Mouse (Mus musculus): Measurements from ENCODE around the gene Dmtf1. TPM values are rescaled to one million over a fixed set of nuclear protein-coding genes. Genes with fewer than 3 reads are reported as not detected.
"Not testable (repeated sequence)": the region's sequence is repeated elsewhere in the genome, so short reads cannot be mapped to it uniquely, and the experiment has no call there.

The Dmtf1 gene
- 10 to 100 TPM; 41.6 to 62.7 TPM for total RNA-seq (2021)

DNA sequence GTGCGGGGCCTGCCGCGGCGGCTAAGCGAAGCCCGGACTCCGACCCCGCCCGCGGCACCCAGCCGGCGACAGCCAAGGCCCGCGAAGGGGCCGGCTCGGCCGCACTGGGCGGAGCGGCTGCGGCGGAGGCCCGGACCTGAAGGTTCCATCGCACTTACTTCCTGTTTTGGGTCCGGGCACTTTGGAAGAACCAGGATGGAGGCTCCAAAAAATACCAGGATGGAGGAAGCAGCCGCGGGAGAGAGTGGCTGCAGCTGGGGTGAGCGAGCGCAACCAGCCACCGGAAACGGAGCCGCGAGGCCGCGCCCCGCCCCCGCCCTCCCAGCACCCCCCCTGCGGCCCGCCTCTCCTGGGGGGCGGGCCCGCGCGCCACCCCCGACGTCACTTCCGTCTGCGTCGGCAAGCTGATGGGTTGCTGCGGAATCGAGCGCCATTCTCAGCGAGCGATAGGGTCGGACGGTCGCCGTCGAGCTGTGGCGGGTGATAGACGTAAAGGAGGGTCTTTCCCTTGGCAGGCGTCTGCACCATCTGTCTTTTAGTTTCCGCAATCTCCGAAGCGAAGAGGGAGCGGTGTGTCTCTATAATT is at the start of gene Dmtf1:
TSS of gene Dmtf1 (minus strand) at position 321 of the 586 bp plus-strand sequence.
- intact Hi-C loops (cut with DNase I) = loop anchor here (2.0 kb wide), 1 partner anchor 105 kb away; the partner anchor contains the start of gene 9330182L06Rik
- DNase-seq (ENCODE audit: low spot score in 2 of 2) = peak; percentile 93

- intact Hi-C loops (cut with DNase I) = no loop called here
- no peak for DNase-seq (ENCODE audit: low spot score in 2 of 2)
Observed at GRCm38 (mm10) chr5:9186467-9186866, 24.9 kb upstream of the Dmtf1 start.

DNA sequence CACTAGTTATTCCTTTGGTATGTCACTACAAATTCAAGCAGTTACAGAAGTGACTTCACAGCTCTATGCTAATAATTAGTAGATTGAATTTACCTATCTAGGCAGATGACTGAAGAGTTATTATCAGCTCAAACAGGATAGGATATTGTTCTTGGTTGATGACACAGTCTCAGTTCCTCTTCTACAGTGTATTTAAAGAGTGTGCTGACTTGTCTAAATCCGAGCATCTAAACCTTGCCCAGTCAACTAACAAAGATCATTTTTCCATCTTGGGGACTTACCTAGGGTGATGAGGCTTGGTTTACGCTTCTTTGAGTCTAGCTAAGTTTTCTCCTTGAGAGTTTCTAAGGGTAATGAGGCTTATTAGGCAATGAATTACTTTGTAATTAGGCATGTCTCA is 11.7 kb upstream of the Dmtf1 start:
- DNase-seq (ENCODE audit: low spot score in 2 of 2) = no peak
- intact Hi-C loops (cut with DNase I) = loop anchor here (2.0 kb wide), 1 partner anchor 254 kb away; no protein-coding TSS in a partner anchor

GRCm38 (mm10) chr5:9169328-9170005 is 7.9 kb upstream of the Dmtf1 start:
- intact Hi-C loops (cut with DNase I); DNase-seq (ENCODE audit: low spot score in 2 of 2): not testable (repeated sequence)

- intact Hi-C loops (cut with DNase I) = no loop called here
- no peak for DNase-seq (ENCODE audit: low spot score in 2 of 2)
Observed at GRCm38 (mm10) chr5:9166366-9166765, 4.8 kb upstream of the Dmtf1 start.

GRCm38 (mm10) chr5:9165151-9165550 is 3.6 kb upstream of the Dmtf1 start:
- intact Hi-C loops (cut with DNase I); DNase-seq (ENCODE audit: low spot score in 2 of 2): not testable (repeated sequence)

- DNase-seq (ENCODE audit: low spot score in 2 of 2) = no peak
- intact Hi-C loops (cut with DNase I) = no loop called here
Observed at GRCm38 (mm10) chr5:9163411-9163810, 1.8 kb upstream of the Dmtf1 start.

- intact Hi-C loops (cut with DNase I) = no loop called here
- DNase-seq (ENCODE audit: low spot score in 2 of 2) = peak in 1 of 2 experiments; percentile 23
Observed at GRCm38 (mm10) chr5:9162088-9162487, 512 bp upstream of the Dmtf1 start.

- DNase-seq (ENCODE audit: low spot score in 2 of 2) = peak in 1 of 2 experiments; percentile 49
- intact Hi-C loops (cut with DNase I) = loop anchor here (2.0 kb wide), 1 partner anchor 106 kb away; the partner anchor contains the start of gene 9330182L06Rik
Observed at GRCm38 (mm10) chr5:9160831-9161455, 633 bp downstream of the Dmtf1 start.

DNA sequence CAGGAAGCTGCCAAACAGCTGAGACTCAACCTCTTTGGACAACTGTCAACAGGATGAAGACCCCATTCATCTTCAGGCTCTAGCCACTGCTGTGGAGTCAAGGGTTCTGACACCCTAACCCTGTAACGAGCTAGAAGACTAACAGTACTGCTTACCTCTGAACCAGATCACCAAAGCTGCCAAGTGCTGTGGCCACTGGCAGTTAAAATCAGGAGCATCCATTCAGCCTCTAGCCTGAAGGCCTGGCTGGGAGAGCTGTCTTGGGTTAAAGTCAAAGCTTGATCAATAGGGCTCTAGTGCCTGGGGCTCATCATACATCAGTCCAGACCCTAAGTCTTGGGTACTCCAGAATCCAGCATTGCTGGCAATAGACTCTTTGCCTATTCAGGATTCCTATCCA is 4.2 kb downstream of the Dmtf1 start:
- DNase-seq (ENCODE audit: low spot score in 2 of 2) = no peak
- intact Hi-C loops (cut with DNase I) = no loop called here

GRCm38 (mm10) chr5:9156746-9157145 is 4.8 kb downstream of the Dmtf1 start:
- intact Hi-C loops (cut with DNase I) = no loop called here
- no peak for DNase-seq (ENCODE audit: low spot score in 2 of 2)

- intact Hi-C loops (cut with DNase I) = no loop called here
- no peak for DNase-seq (ENCODE audit: low spot score in 2 of 2)
Observed at GRCm38 (mm10) chr5:9149273-9149850, 12.2 kb downstream of the Dmtf1 start.

DNA sequence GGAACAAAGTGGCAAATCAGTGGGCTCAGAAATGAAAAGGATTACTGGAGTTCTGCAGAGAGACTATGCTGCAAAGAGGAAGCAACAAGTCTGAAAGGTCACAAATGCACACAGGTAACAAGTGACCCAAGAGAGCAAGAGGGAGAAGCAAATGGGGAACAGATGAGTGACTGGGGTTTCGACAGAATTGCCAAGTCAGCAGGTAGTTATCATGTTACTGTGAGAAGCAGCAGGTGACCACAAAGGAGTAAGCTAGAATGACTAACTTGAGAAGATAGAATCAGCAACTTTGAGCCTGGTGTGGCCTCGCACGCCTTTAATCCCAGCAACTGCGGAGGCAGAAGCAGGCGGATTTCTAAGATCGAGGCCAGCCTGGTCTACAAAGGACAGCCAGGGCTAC is 19.2 kb downstream of the Dmtf1 start:
- intact Hi-C loops (cut with DNase I) = no loop called here
- no peak for DNase-seq (ENCODE audit: low spot score in 2 of 2)

DNA sequence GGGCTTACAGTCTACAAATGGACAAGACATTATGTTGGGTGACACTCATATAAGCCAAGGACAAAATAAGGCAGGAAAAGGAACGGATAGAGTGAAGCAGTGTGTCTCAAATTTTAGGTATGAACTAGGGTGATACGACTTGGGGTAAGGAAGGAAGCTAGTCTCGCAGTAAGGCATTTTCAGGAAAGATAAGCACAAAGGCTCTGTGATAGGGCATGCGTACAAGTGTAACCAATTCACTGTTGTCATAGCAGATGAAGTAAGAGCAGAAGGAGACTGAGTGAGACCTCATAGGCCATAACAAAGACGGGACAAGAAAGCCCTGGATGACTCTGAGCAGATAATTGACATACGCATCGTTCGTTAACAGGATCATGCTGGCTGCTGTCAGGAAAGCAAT is 20.9 kb downstream of the Dmtf1 start:
- DNase-seq (ENCODE audit: low spot score in 2 of 2) = no peak
- intact Hi-C loops (cut with DNase I) = no loop called here

- no peak for DNase-seq (ENCODE audit: low spot score in 2 of 2)
- intact Hi-C loops (cut with DNase I) = no loop called here
Observed at GRCm38 (mm10) chr5:9135588-9135987, 26.0 kb downstream of the Dmtf1 start.

- no peak for DNase-seq (ENCODE audit: low spot score in 2 of 2)
- intact Hi-C loops (cut with DNase I) = no loop called here
Observed at GRCm38 (mm10) chr5:9131786-9132185, 29.8 kb downstream of the Dmtf1 start.

DNA sequence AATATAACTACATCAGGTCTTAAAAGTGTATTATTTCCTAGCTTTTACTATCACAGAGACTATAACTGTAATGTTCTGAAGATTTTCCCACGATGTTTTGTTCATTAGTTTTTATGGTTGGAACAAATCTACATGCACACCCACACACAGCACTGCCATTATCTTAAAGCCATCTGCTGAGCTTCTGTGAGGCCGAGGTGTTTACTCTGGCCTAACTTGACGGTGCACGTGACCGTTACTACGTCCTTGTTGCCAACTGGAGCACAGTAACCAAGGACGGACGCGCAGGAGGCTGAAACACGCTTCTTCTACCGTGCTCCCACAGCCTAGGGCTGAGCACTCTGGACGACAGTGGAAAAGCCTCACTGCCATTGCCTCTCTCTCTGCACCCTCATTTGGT is 33.0 kb downstream of the Dmtf1 start:
- peak; percentile 29 to 38 for DNase-seq (ENCODE audit: low spot score in 2 of 2)
- intact Hi-C loops (cut with DNase I) = no loop called here

- intact Hi-C loops (cut with DNase I) = no loop called here
- DNase-seq (ENCODE audit: low spot score in 2 of 2) = no peak
Observed at GRCm38 (mm10) chr5:9124134-9124533, 37.4 kb downstream of the Dmtf1 start.

GRCm38 (mm10) chr5:9114162-9114561 is 47.4 kb downstream of the Dmtf1 start:
- intact Hi-C loops (cut with DNase I) = no loop called here
- no peak for DNase-seq (ENCODE audit: low spot score in 2 of 2)

DNA sequence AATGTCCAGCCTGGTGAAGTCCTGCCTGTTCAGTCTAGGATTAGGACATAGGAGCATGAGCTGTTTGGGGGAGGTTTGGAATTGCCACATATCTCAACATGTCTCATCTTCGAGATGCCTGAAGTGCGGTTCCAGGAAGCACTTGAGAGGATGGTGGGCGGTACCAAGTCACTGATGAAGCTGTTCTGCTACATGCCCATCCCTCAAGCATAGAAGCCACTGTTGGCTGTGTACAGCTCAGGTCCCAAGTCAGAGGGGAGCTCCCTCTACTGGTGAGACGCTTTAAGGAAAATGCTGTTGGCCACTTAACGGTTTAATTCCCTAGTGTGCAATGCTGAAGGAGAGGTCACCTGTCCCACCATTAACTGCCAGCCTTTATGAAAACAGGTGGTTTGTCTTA is 49.8 kb downstream of the Dmtf1 start:
- intact Hi-C loops (cut with DNase I) = loop anchor here (2.0 kb wide), 1 partner anchor 41 kb away; no protein-coding TSS in a partner anchor
- peak in 1 of 2 experiments; percentile 40 for DNase-seq (ENCODE audit: low spot score in 2 of 2)

All from left cerebral cortex, postnatal 36 days (tissue).